Mouse (Mus musculus) heart, adult 11 months (tissue): ENCODE results near the gene Plcb4.
A peak's percentile ranks its signal among the peaks of the same experiment; 100 is the strongest.
"Not testable (repeated sequence)": the region's sequence is repeated elsewhere in the genome, so short reads cannot be mapped to it uniquely, and the experiment has no call there.

Experiments
- DNase-seq: peaks from one replicate; pipeline ENCODE4 v3.0.0; 2022

The Plcb4 gene

DNA sequence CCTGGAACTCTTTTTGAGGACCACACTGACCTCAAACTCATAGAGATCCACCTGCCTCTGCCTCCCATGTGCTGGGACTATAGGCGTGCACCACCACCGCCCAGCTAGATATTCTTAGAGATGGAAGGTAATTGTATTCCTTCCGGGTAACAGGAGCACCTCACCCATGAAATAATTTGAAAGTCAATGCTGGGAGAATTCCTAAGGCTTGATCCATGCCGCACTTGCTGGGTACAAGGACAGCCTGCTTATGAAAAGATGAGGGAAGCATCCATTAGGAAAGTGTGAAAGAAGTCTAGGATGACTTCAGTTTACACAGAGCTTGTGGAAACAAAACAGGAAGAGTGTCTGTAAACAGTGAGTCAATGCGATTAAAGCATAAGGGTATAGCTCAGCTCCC, 232.9 kb downstream of the Plcb4 start:
- DNase-seq: no peak

DNA sequence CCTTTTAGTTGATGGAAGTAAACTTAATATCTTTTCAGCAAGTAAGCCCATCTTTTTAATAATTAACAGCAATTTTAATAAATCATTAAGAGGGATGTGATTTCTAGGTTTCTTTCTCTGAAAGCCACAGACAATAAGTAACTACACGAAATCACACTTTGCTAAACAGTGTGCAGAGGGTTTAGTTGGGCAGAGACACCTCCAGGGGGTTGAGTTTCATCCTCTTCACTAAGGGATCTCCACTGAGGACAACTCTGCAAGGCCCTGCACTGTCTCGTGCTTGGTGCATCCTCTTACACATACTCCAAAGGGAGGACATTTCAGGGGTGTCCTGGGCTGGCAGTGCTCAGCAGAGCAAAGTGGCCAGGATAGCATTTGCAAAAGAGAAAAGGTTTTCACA, 235.8 kb downstream of the Plcb4 start:
- DNase-seq: peak; percentile 84

DNA sequence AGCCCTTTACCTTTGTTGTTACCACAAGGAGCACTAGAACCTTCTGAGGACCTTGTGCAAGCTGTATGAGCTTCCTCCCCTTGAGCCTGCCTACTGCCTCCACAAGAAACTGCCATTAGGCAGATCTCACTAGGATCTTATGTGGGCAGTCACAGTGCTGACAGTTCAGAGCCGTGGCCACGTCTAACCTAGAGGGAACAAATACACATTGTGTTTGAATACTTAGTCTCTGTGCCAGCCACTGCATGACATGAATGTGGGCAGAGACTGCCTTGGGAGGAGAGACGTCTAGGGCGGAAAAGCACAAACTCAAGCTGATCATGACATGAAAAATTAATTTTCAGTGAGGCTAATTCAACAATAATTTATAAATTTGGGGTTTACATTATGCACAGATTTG, 239.2 kb downstream of the Plcb4 start:
- DNase-seq: no peak

DNA sequence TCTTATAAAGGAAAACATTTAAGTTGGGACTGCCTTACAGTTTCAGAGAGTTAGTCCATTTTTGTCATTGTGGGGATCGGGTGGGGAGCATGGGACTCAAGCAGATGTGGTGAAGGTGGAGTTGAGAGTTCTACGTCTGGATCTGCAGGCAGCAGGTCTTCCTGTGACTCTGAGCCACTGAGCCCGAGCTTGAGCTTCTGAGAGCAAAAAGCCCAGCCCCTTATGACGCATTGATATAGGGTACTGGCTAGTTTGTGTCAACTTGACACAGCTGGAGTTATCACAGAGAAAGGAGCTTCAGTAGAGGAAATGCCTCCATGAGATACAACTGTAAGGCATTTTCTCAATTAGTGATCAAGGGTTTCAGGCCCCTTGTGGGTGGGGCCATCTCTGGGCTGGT, 241.1 kb downstream of the Plcb4 start:
- DNase-seq: not testable (repeated sequence)

DNA sequence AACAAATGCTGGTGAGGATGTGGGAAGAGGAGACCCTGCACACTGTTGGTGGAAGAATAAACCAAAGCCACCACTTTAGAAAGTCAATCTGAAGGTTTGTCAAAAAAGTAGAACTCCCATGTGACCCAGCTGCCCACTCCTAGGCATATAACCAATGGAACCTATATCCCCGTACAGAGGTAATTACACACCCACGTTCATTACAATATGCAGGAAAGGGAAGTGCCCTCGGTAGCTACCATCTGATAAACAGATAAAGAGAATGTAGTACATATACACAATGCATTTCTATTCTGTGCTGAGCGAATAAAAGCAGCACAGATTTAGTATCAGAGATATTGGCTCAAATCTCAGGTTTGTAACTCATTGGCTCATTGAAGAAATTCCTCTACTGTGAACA, 242.2 kb downstream of the Plcb4 start:
- DNase-seq: no peak

DNA sequence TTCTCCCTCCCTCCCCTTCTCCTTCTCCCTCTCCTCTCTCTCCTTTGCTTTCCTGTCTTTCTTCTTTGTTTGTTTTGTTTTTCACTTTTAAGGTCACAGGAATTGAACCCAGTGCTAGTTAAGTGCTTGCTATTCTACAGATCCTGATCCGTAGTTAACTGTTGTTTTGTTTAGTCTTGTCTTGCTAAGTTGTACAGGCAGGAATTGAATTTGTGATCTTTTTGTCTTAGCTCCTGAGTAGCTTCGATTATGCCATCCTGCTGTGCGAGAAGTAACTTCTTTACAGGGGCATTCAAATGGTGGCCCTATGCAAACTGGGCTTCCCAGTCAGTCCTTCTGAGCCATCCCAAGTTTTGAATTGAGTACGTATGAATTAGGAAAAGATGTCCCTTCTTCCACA, 245.5 kb downstream of the Plcb4 start:
- no peak for DNase-seq

DNA sequence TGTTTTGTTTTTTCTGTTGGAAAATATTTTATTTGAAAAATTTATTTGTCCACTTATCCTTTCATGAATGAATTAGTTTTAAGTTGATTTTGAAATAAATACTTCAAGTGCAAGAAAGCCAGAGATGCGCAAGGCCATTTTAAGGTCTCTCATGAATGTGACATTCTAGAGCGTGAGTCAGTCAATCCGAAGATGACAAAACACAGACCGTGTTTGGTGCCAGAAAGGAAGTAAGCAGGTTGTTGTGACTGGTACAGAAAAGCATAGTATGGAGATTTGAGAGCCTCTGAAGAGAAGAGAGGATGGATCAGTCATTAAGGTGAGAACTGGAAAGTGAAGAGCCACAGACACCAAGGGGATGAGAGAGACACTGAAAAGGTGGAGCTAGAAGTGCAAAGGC, 246.0 kb downstream of the Plcb4 start:
- no peak for DNase-seq

DNA sequence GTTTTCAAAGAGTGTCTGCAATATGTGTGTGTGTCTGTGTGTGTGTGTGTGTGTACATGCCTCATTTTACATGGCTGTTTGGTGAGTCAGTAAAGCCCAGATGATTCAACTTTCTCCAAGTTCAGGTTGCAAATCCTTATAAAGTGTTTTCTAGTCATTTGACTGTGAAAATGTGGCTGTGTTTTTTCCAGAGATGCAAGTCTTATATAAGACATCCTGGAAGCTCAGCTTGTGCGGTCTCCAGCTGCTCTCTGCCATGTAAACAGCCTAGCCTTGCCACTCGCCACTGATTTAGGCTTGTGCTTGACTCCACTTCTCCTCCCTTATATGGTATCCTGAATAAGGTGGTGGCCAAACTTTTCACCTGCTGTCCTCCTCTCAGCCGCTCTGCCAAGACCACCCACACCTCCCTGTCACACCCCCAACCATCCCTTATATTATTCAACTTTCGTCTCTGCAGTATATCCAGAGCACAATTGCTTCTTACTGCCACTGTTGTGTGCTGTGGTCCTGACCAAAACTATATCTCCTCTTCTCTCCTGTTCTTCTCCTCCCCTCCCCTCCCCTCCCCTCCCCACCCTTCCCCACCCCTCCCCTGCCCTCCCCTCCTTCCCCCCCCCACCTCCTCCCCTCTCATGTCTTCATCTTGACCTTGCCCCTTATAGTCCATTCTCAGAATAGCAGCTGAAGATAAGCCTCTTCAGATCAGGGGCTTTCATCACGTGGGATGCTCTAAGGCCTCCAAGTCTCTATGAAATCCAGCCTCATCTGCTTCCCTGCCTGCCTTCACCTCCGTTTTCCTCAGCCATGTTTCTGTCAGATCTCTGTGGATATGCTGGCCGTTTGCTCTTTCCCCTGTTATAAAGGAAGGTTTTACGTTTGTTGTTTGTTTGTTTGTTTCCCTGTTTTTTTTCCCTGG, 255.8 kb downstream of the Plcb4 start:
- peak; percentile 90 for DNase-seq

DNA sequence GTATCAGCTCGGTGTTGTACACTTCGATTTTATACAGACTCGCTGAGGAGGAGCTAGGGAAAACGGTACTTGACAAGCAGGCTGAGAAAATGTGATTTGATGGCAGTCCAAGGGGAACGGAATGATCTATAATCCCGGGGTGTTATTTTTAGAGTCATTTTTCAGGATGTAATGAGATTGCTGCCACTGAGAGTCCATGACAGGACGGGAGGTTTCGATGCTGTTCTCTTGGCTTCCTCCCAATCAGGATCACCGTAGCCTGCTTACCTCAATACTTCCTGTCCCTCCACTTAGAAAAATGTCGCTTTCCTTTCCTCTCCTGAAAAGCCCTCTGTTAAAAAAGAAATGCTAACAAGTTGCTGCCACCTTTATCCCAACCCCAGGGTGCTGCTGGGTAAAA, 257.1 kb downstream of the Plcb4 start:
- DNase-seq: peak; percentile 95

DNA sequence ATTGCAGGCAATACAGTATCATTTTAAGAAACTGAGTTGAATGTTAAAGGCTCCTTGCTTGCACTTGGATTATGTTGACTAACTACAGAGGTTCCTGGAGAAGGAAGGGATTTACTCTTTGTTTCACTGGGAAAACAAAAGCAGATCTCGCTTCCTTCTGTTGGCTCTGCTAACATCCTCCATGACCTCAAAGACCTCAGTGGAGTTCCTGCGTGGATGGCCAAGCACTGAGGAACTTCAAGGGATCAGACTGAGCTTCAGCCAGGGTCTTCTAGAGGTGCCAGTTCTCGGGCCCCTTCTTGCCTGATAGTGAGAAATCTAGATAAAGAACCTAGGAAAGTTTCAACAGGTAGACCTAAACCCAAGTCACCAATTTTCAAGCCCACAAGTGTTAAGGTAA, 258.2 kb downstream of the Plcb4 start:
- peak; percentile 92 for DNase-seq

DNA sequence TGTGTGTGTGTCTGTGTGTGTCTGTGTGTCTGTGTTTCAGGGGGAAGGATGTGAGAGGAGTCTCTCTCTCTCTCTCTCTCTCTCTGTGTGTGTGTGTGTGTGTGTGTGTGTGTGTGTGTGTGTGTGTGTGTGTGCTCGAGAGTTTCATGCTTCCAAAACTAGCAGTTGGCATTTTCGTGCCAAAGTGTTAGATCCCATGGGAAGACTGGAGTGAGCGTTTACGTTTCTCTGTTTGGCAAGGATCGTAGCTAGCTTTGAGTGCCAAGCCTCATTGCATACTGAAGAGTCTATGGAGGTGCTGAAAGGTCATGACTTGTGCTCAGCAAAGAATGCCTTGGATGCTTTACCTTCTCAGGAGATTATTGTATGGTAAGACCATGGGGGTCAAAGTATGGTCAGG, 259.3 kb downstream of the Plcb4 start:
- no peak for DNase-seq

DNA sequence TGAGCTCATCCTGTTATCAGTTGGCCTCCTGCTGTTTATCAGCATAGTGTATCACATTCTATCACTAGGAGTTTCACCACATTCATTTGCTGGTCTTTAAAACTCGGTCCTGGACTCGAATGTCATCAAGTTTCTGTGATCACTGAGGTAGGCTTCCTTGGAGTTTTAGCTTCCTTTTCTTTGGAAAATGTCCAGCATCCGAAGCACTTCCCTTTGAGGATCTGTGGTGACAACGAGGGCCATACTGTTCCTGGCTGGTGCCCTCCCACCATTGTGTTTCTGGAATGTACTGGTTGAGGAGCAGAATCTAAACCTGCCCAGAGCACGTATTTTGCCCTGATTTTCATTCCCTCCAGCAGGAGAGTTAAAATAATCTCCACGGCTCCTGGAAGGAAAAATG, 260.8 kb downstream of the Plcb4 start:
- peak; percentile 93 for DNase-seq

DNA sequence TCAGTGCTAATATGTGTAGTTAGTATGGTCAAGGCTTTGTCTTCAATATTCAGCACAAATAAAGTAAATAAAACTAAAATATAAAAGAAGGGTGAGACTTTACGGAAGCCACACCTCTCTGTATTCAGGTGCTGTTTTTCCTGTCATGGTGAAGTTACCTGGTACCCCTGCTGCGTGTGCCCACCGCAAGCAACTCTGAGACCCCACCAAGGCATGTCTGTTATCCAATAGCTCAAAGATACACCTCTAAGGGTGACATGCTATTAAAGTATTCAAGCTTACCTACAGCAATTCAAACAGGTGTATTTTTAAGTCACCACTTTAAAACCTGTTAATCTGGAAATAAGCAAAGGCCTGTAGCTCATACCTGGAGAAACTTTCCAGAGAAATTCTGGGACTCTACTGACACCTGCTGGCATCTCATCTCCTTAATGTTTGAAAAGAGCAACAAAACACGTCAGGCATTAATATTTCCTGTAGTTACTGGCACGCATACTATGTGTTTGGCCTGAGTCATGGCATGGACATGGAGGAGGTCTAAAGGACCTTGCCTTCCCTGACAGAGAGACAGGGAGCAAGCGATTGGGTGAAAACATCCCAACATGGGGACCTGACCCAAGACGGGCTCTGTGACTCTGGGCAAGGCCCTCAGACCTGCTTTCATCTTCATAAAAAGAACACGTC, 268.0 kb downstream of the Plcb4 start:
- DNase-seq: peak; percentile 94

DNA sequence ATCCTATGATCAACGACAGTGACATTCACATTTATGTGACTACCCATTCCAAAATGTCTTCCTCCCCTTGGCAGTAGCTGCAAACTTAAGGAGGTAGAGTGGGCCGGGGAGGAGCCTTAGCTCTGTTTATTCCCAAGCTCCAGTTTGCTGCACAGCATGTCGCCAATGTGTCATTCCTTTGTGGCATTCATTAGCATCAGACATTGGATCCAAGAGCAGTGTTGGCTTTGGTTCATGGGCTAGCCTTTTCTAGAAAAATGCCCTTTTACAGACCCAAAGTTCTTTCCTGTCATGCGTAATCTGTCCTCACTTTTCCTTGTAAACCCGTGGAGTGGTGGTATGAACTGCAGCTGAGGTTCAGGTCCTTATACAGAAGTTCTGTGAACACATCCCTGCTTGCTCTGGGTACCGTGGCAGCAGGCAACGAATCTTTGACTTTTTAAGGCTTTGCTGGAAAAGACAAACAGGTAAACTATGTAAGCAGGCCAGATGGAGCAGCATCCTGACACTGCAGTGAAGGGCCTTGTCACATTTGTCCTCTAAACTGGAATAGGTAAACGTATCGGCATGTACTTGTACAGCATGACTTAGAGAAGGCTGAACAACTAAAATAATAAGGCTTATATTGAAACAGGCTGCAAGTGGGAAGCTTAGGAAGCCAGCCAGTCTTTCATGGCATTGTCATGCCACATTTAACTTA, 270.4 kb downstream of the Plcb4 start:
- peak; percentile 61 for DNase-seq

DNA sequence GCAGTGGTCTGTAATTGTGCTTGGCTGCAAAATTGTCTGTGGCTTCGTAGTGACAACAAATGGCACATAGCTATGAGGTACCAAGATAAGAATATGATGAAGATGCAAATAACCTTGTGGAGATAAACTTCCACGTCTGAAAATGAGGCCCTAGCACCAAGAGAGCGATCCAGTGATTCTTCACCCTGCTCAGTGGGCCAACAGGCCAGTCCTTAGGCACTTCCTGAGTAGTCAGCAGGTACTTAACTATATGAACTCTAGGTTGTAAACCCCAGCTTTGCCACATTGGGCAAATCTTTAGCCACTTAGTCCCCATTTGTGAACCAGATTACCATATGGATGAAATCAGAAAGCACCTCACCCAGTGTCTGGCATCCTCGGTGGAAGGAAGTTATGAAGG, 271.9 kb downstream of the Plcb4 start:
- peak; percentile 63 for DNase-seq

DNA sequence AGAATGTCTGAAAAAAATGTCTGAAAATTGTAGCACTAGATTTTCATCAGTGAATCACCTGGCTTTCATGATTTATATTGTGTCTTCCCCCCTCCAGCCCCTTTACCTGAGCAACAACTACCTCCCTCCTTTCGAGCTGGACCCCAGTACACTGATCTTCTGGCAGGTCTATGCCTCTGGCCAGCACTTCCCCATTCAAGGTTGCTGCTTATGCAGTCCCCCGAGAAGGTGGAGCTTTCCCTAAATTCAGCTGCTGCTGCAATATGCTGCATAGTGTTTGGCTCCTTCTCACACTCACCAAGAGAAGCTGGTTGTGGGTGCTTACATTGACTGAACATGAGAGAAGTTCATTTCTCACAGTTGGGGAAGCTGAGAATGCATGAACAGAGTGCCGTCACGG, 273.8 kb downstream of the Plcb4 start:
- DNase-seq: peak; percentile 52

DNA sequence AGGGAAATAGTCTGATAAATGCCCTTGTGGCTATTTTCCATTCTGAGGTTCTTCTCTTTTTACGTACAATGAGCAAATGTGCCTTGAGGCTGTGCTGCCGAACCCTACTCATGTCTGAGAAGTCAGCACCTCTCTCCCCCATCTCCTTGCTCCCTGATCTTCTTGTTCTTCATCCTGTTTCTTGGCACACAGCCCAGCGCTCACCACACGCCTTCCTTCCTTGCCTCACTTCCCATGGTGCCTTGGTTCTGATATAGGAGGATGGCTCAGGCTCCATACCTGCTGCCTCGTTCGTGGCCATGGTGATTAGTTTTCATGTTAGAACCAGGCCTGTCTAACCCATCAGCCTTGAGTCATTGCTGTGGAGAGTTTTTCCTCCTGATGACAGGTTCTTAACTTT, 277.6 kb downstream of the Plcb4 start:
- peak; percentile 74 for DNase-seq

DNA sequence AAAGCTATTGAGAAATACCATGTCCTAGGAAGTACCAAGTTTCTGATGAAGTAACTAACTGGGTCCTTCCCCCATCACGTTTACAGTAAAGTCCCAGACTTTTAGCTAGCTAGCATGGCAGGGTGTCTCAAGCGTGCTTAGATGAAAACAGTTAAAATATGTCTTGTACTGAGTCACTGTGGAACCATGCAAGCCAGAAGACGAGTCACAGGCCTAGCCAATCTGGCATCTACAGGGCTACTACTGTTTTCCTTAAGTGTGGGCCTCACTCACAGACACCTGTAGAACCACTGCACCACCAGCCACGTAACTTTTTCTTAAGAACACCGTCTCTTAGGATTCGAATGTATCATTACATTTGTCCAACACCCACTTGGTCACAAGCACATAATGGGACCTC, 278.8 kb downstream of the Plcb4 start:
- peak; percentile 52 for DNase-seq

DNA sequence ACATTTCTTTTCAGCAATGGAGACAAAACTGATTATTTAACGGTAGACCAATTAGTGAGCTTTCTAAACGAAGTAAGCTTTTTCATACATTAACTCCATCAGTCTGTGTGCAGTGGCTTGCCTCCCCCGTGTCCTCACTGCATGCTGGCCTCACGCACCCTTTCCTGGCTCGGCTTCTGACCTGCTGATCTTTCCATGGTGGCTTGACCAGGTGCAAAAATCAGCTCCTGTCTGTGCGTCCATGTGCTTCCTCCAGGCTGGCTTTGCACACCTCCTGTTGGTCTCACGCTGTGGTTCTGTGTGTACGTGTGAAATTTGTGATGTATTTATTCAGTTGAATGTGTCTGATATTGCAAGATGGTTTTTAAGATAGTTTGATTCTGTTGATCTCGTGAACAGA, 281.1 kb downstream of the Plcb4 start:
- DNase-seq: peak; percentile 82

DNA sequence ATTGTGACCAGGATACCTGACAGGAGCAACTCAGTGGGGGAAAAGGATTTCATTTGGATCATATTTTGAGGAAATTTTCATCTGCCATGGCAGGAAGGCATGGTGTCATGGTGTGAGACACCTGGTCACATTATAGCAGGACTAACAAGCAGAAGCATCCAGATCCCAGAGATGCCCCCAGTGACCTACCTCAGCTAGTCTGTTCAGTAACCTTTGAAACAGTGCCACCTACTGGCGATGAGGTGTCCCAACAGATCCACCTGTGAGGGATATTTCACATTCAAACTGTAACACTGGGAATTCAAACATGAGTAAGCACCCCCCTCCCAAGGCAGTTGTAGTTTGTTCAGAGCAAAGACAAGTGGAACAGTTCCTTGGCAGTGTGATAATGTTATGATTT, 289.0 kb downstream of the Plcb4 start:
- DNase-seq: peak; percentile 88

DNA sequence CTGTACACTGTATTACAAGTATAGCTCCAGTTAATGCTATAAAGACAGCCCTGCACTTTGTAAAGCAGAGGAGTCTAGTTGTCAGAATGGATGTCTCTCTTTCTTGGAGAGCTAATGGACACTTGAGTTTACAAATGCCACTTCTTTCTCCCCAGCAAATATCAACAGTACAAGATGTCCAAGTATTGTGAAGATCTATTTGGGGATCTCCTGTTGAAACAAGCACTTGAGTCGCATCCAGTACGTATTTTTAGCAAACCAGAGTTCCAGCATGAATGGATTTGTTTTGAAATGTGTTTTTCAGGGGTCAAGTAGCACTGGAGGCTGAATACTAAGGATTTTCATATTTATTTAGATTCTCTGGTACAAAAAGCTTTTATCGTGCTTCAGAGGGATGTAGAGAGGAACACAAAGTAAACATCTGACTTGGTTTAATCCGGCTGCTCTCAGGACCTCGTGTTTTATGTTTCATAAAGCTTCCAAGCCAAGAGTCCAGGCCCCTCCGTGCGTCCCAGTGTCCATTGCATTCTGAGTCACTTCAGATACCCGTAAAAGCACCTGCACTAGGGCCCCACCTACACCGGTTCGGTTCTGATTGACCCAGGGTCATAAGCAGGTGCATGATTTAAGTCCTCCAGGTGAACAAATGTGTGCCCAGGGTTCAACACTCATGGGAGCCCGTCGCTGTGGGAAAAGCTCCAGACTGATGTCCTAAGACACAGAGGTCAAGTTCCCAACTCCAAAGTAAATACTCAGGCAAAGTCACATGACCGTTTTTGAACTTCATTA, 296.1 kb downstream of the Plcb4 start:
- DNase-seq: peak; percentile 87

DNA sequence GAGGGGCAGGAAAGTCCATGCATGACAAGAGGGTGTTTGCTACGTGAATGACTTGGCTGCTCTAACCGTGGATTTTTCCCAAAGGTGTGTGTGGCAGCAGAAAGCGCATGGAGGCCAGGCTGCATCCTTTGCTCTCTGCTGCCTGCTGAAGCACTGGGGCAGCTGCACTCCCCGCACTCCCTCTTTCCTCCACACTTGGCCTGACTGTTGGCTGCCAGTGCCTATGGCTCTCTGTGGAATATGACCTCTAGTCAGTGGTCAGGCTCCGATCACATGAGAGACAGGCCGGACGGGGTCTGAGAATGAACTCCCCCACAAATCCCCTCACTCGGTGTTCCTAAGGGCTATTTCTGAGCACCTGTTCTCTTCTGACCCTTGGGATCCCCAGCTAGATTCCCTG, 297.0 kb downstream of the Plcb4 start:
- peak; percentile 80 for DNase-seq

DNA sequence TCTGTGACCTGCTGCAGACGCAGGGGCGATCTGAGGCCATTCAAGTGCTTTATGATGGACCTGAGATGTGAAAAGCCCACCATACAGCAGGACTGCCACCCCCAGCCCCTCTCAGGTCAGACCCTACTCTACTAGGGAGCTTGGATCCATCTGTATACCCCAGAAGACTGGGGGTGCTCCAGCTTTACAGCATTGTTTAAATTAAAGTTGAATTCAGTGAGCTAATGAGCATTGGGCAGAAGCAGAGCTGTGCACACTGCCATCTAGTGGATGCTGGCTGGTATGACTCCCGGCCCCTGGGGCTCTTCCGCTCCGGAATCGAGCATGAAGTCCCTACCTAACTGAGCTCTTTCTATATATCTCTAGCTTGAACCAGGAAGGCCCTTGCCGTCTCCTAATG, 298.9 kb downstream of the Plcb4 start:
- DNase-seq: peak; percentile 88
